Mouse (Mus musculus): Measurements from ENCODE around the gene Pacsin1. TPM values are rescaled to one million over a fixed set of nuclear protein-coding genes. Genes with fewer than 3 reads are reported as not detected.
A peak's percentile ranks its signal among the peaks of the same experiment; 100 is the strongest.
"Not testable (repeated sequence)": the region's sequence is repeated elsewhere in the genome, so short reads cannot be mapped to it uniquely, and the experiment has no call there.

The Pacsin1 gene
- polyA plus RNA-seq, 1 experiment from 2014 or later, result 1.4 TPM

- H3K4me1 ChIP-seq (ENCODE audit: insufficient read depth, low read length), result peaks cover 38% of the 10 kb centered on the region
- H3K36me3 ChIP-seq (ENCODE audit: insufficient read depth, low read length), result peaks cover 33% of the 10 kb centered on the region
- H3K9me3 ChIP-seq (ENCODE audit: low read length); H3K27me3 ChIP-seq (ENCODE audit: insufficient read depth, low read length); ATAC-seq (ENCODE audit: low FRiP score, low TSS enrichment): not testable (repeated sequence)
- peak overlapping the region; percentile 98 for H3K4me3 ChIP-seq (ENCODE audit: low read length)
- H3K27ac ChIP-seq (ENCODE audit: low read length), result peak overlapping the region; percentile 79
- 33% methylated on average over 9 of the region's 9 CpGs for WGBS
- H3K4me2 ChIP-seq (replicated peaks; ENCODE audit: low read depth, low read length), result peak overlapping the region; percentile 74
- peak overlapping the region; percentile 95 for H3K9ac ChIP-seq (replicated peaks; ENCODE audit: low read length)
Observed at GRCm38 (mm10) chr17:27635575-27635903, 19.8 kb upstream of the Pacsin1 start.

GRCm38 (mm10) chr17:27636132-27637020, 18.9 kb upstream of the Pacsin1 start, which contains the start of gene Rps10:
Rps10 (minus strand) TSS chr17:27636669.
- WGBS, result 27% methylated on average over 18 of the region's 18 CpGs
- Histone ChIP-seq H3K27ac (ENCODE audit: low read length) (peak within 1 kb of the TSS; percentile 79), H3K9me3 (ENCODE audit: low read length) (no peaks in the 10 kb centered on the region), H3K36me3 (ENCODE audit: insufficient read depth, low read length) (peaks cover 25% of the 10 kb centered on the region), H3K4me2 (replicated peaks; ENCODE audit: low read depth, low read length) (peak within 1 kb of the TSS; percentile 74), H3K4me1 (ENCODE audit: insufficient read depth, low read length) (peaks cover 35% of the 10 kb centered on the region), H3K27me3 (ENCODE audit: insufficient read depth, low read length) (no peaks in the 10 kb centered on the region), H3K4me3 (ENCODE audit: low read length) (peak within 1 kb of the TSS; percentile 98), H3K9ac (replicated peaks; ENCODE audit: low read length) (peak within 1 kb of the TSS; percentile 95)
- ATAC-seq (ENCODE audit: low FRiP score, low TSS enrichment), result no peak

GRCm38 (mm10) chr17:27637333-27637732, 18.0 kb upstream of the Pacsin1 start:
- Histone ChIP-seq H3K4me1 (ENCODE audit: insufficient read depth, low read length) (peaks cover 28% of the 10 kb centered on the region), H3K9me3 (ENCODE audit: low read length) (no peaks in the 10 kb centered on the region), H3K9ac (replicated peaks; ENCODE audit: low read length) (peak overlapping the region; percentile 22; the same call in 1 of the 2 replicates), H3K4me2 (replicated peaks; ENCODE audit: low read depth, low read length) (no peak overlapping the region), H3K36me3 (ENCODE audit: insufficient read depth, low read length) (peaks cover 16% of the 10 kb centered on the region), H3K27me3 (ENCODE audit: insufficient read depth, low read length) (no peaks in the 10 kb centered on the region), H3K4me3 (ENCODE audit: low read length) (no peak overlapping the region), H3K27ac (ENCODE audit: low read length) (no peak overlapping the region)
- ATAC-seq (ENCODE audit: low FRiP score, low TSS enrichment), result no peak
- 41% methylated on average over 9 of the region's 9 CpGs for WGBS

- Histone ChIP-seq H3K27ac (ENCODE audit: low read length) (no peak overlapping the region), H3K4me3 (ENCODE audit: low read length) (no peak overlapping the region), H3K4me1 (ENCODE audit: insufficient read depth, low read length) (peaks cover 19% of the 10 kb centered on the region), H3K4me2 (replicated peaks; ENCODE audit: low read depth, low read length) (no peak overlapping the region), H3K9me3 (ENCODE audit: low read length) (no peaks in the 10 kb centered on the region), H3K36me3 (ENCODE audit: insufficient read depth, low read length) (0 out of 2 replicates have a peak, but pooled peaks cover under 1% of the 10 kb centered on the region), H3K9ac (replicated peaks; ENCODE audit: low read length) (no peak overlapping the region), H3K27me3 (ENCODE audit: insufficient read depth, low read length) (no peaks in the 10 kb centered on the region)
- 84% methylated on average over 20 of the region's 20 CpGs for WGBS
- no peak for ATAC-seq (ENCODE audit: low FRiP score, low TSS enrichment)
Observed at GRCm38 (mm10) chr17:27638921-27639332, 16.4 kb upstream of the Pacsin1 start.

- H3K9ac ChIP-seq (replicated peaks; ENCODE audit: low read length); H3K9me3 ChIP-seq (ENCODE audit: low read length); H3K4me2 ChIP-seq (replicated peaks; ENCODE audit: low read depth, low read length); H3K27ac ChIP-seq (ENCODE audit: low read length); H3K36me3 ChIP-seq (ENCODE audit: insufficient read depth, low read length); H3K27me3 ChIP-seq (ENCODE audit: insufficient read depth, low read length); H3K4me3 ChIP-seq (ENCODE audit: low read length); ATAC-seq (ENCODE audit: low FRiP score, low TSS enrichment): not testable (repeated sequence)
- peaks cover 19% of the 10 kb centered on the region for H3K4me1 ChIP-seq (ENCODE audit: insufficient read depth, low read length)
- WGBS, result 96% methylated on average over 6 of the region's 6 CpGs
Observed at GRCm38 (mm10) chr17:27639851-27640250, 15.5 kb upstream of the Pacsin1 start.

- H3K4me2 ChIP-seq (replicated peaks; ENCODE audit: low read depth, low read length), result peak overlapping the region; percentile 31; the same call in 1 of the 2 replicates
- 2% methylated on average over 12 of the region's 12 CpGs for WGBS
Observed at GRCm38 (mm10) chr17:27642491-27643062, 12.7 kb upstream of the Pacsin1 start.

GRCm38 (mm10) chr17:27643101-27643500, 12.2 kb upstream of the Pacsin1 start:
- Histone ChIP-seq H3K27ac (ENCODE audit: low read length) (no peak overlapping the region), H3K4me3 (ENCODE audit: low read length) (no peak overlapping the region), H3K9me3 (ENCODE audit: low read length) (no peaks in the 10 kb centered on the region), H3K27me3 (ENCODE audit: insufficient read depth, low read length) (no peaks in the 10 kb centered on the region), H3K4me1 (ENCODE audit: insufficient read depth, low read length) (peaks cover 9% of the 10 kb centered on the region), H3K36me3 (ENCODE audit: insufficient read depth, low read length) (no peaks in the 10 kb centered on the region), H3K4me2 (replicated peaks; ENCODE audit: low read depth, low read length) (0 out of 2 replicates have a peak overlapping the region, but pooled peaks have one; percentile 31), H3K9ac (replicated peaks; ENCODE audit: low read length) (no peak overlapping the region)
- ATAC-seq (ENCODE audit: low FRiP score, low TSS enrichment), result no peak
- 25% methylated on average over 6 of the region's 6 CpGs for WGBS

More at GRCm38 (mm10) chr17:27642491-27643062, 12.7 kb upstream of the Pacsin1 start:
- no peak overlapping the region for H3K4me3 ChIP-seq (ENCODE audit: low read length)
- H3K36me3 ChIP-seq (ENCODE audit: insufficient read depth, low read length), result no peaks in the 10 kb centered on the region
- ATAC-seq (ENCODE audit: low FRiP score, low TSS enrichment), result peak; percentile 86
- H3K9ac ChIP-seq (replicated peaks; ENCODE audit: low read length), result peak overlapping the region; percentile 32
- peaks cover 9% of the 10 kb centered on the region for H3K4me1 ChIP-seq (ENCODE audit: insufficient read depth, low read length)
- H3K27me3 ChIP-seq (ENCODE audit: insufficient read depth, low read length), result no peaks in the 10 kb centered on the region
- no peaks in the 10 kb centered on the region for H3K9me3 ChIP-seq (ENCODE audit: low read length)
- peak overlapping the region; percentile 14; the same call in 1 of the 2 replicates for H3K27ac ChIP-seq (ENCODE audit: low read length)

- Histone ChIP-seq H3K9me3 (ENCODE audit: low read length) (no peaks in the 10 kb centered on the region), H3K4me2 (replicated peaks; ENCODE audit: low read depth, low read length) (no peak overlapping the region), H3K9ac (replicated peaks; ENCODE audit: low read length) (no peak overlapping the region), H3K36me3 (ENCODE audit: insufficient read depth, low read length) (no peaks in the 10 kb centered on the region), H3K4me3 (ENCODE audit: low read length) (no peak overlapping the region), H3K27me3 (ENCODE audit: insufficient read depth, low read length) (no peaks in the 10 kb centered on the region), H3K4me1 (ENCODE audit: insufficient read depth, low read length) (peaks cover 9% of the 10 kb centered on the region), H3K27ac (ENCODE audit: low read length) (no peak overlapping the region)
- WGBS, result 81% methylated on average over 9 of the region's 9 CpGs
- ATAC-seq (ENCODE audit: low FRiP score, low TSS enrichment), result no peak
Observed at GRCm38 (mm10) chr17:27643756-27644155, 11.6 kb upstream of the Pacsin1 start.

- 49% methylated on average over 2 of the region's 2 CpGs for WGBS
- no peak overlapping the region for H3K9ac ChIP-seq (replicated peaks; ENCODE audit: low read length)
- H3K4me1 ChIP-seq (ENCODE audit: insufficient read depth, low read length), result peaks cover 9% of the 10 kb centered on the region
- H3K36me3 ChIP-seq (ENCODE audit: insufficient read depth, low read length), result no peaks in the 10 kb centered on the region
- no peak overlapping the region for H3K27ac ChIP-seq (ENCODE audit: low read length)
- H3K4me2 ChIP-seq (replicated peaks; ENCODE audit: low read depth, low read length), result no peak overlapping the region
- H3K4me3 ChIP-seq (ENCODE audit: low read length), result no peak overlapping the region
- H3K27me3 ChIP-seq (ENCODE audit: insufficient read depth, low read length), result no peaks in the 10 kb centered on the region
- ATAC-seq (ENCODE audit: low FRiP score, low TSS enrichment), result no peak
- no peaks in the 10 kb centered on the region for H3K9me3 ChIP-seq (ENCODE audit: low read length)
Observed at GRCm38 (mm10) chr17:27644572-27644971, 10.7 kb upstream of the Pacsin1 start.

GRCm38 (mm10) chr17:27645807-27646206, 9.5 kb upstream of the Pacsin1 start:
- H3K4me2 ChIP-seq (replicated peaks; ENCODE audit: low read depth, low read length), result no peak overlapping the region
- no peak overlapping the region for H3K9ac ChIP-seq (replicated peaks; ENCODE audit: low read length)
- no peak for ATAC-seq (ENCODE audit: low FRiP score, low TSS enrichment)
- no peak overlapping the region for H3K4me3 ChIP-seq (ENCODE audit: low read length)
- H3K27me3 ChIP-seq (ENCODE audit: insufficient read depth, low read length), result no peaks in the 10 kb centered on the region
- H3K9me3 ChIP-seq (ENCODE audit: low read length), result no peaks in the 10 kb centered on the region
- WGBS, result 45% methylated on average over 7 of the region's 7 CpGs
- H3K36me3 ChIP-seq (ENCODE audit: insufficient read depth, low read length), result no peaks in the 10 kb centered on the region
- peaks cover 9% of the 10 kb centered on the region for H3K4me1 ChIP-seq (ENCODE audit: insufficient read depth, low read length)
- H3K27ac ChIP-seq (ENCODE audit: low read length), result no peak overlapping the region
